Mouse (Mus musculus) cortical plate, adult 2 months (tissue): ENCODE results near the gene Musk.

Source experiments
- CTCF ChIP-seq: fragments of 200-500 bp; IDR thresholded peaks from 2 replicates; pipeline ENCODE4 v1.5.1; 2011; ENCODE audit warnings: mild to moderate bottlenecking, control low read depth, low read length; ENCODE audit not compliant: insufficient read depth; ENCODE audit errors: extremely low read depth
- POLR2A ChIP-seq: fragments of 200-500 bp; IDR thresholded peaks from 2 replicates; pipeline ENCODE4 v1.6.1; 2011; ENCODE audit warnings: mild to moderate bottlenecking, low read length, control low read depth; ENCODE audit not compliant: insufficient read depth; ENCODE audit errors: extremely low read depth

- TF ChIP-seq POLR2A (no peak), CTCF (no peak)
Measured at GRCm38 (mm10) chr4:58270956-58271355, 14.8 kb upstream of the Musk start.
